Mouse (Mus musculus) adrenal gland, postnatal 10 days (tissue): Measurements from ENCODE around the gene Itpr1. TPM values are rescaled to one million over a fixed set of nuclear protein-coding genes. Genes with fewer than 3 reads are reported as not detected.

ENCODE experiments used
- DNase-seq: peaks from one replicate; pipeline ENCODE4 v3.0.0; 2021; ENCODE audit warnings: mixed read lengths
- total RNA-seq, 2 experiments: library from RNA; stranded (reverse); gene quantifications; 2 replicates each; pipeline ENCODE4 v1.2.3; 2021

Itpr1 gene
- total RNA-seq, 2 experiments from 2014 or later = 100 to 111 TPM

GRCm38 (mm10) chr6:108442291-108442690 is 229.4 kb downstream of the Itpr1 start:
- DNase-seq = no peak

GRCm38 (mm10) chr6:108444435-108444834 is 231.5 kb downstream of the Itpr1 start:
- DNase-seq = peak; percentile 37

- DNase-seq = peak; percentile 16
Measured at GRCm38 (mm10) chr6:108445006-108445405, 232.1 kb downstream of the Itpr1 start.

- peak; percentile 20 for DNase-seq
Measured at GRCm38 (mm10) chr6:108446766-108447165, 233.9 kb downstream of the Itpr1 start.

- peak; percentile 55 for DNase-seq
Measured at GRCm38 (mm10) chr6:108447179-108447845, 234.4 kb downstream of the Itpr1 start.

GRCm38 (mm10) chr6:108448016-108448735 is 235.3 kb downstream of the Itpr1 start:
- DNase-seq = peak; percentile 64

GRCm38 (mm10) chr6:108448864-108449263 is 236.0 kb downstream of the Itpr1 start:
- no peak for DNase-seq

- peak; percentile 6 for DNase-seq
Measured at GRCm38 (mm10) chr6:108451536-108451935, 238.6 kb downstream of the Itpr1 start.

- peak; percentile 23 for DNase-seq
Measured at GRCm38 (mm10) chr6:108453618-108454017, 240.7 kb downstream of the Itpr1 start.

- DNase-seq = no peak
Measured at GRCm38 (mm10) chr6:108454061-108454891, 241.4 kb downstream of the Itpr1 start.

GRCm38 (mm10) chr6:108454979-108455836 is 242.3 kb downstream of the Itpr1 start:
- peak; percentile 3 for DNase-seq

- peak; percentile 30 for DNase-seq
Measured at GRCm38 (mm10) chr6:108456231-108457062, 243.6 kb downstream of the Itpr1 start.

GRCm38 (mm10) chr6:108457063-108457405 is 244.1 kb downstream of the Itpr1 start:
- peak; percentile 28 for DNase-seq

- peak; percentile 25 for DNase-seq
Measured at GRCm38 (mm10) chr6:108457516-108458181, 244.8 kb downstream of the Itpr1 start.

- peak; percentile 16 for DNase-seq
Measured at GRCm38 (mm10) chr6:108458182-108458571, 245.3 kb downstream of the Itpr1 start.

GRCm38 (mm10) chr6:108458826-108459225 is 245.9 kb downstream of the Itpr1 start:
- DNase-seq = no peak

GRCm38 (mm10) chr6:108464308-108464979 is 251.5 kb downstream of the Itpr1 start:
- DNase-seq = peak; percentile 69

- no peak for DNase-seq
Measured at GRCm38 (mm10) chr6:108465159-108465558, 252.3 kb downstream of the Itpr1 start.

GRCm38 (mm10) chr6:108466061-108466531 is 253.2 kb downstream of the Itpr1 start:
- no peak for DNase-seq

GRCm38 (mm10) chr6:108467597-108467996 is 254.7 kb downstream of the Itpr1 start:
- peak; percentile 32 for DNase-seq
